Mouse (Mus musculus) megakaryocyte, adult 5-6 weeks (primary cell): ENCODE results near the gene Sinhcaf. TPM values are rescaled to one million over a fixed set of nuclear protein-coding genes. Genes with fewer than 3 reads are reported as not detected.
"Not testable (repeated sequence)": the region's sequence is repeated elsewhere in the genome, so short reads cannot be mapped to it uniquely, and the experiment has no call there.

Experiments
- ATAC-seq: 2 replicates; pipeline ENCODE4 v1.8.0; 2016; ENCODE audit warnings: mild to moderate bottlenecking, inconsistent platforms; ENCODE audit not compliant: poor library complexity, severe bottlenecking
- total RNA-seq, 2 experiments: library from RNA; stranded (forward) in 1 of 2; stranded (reverse) in 1 of 2; fragments of 153-499, 151-499 nt in 1 of 2; fragments of 221-1000, 200-1000 nt in 1 of 2; gene quantifications; 2 replicates each; pipeline versions ENCODE4 v1.2.3 to v1.2.4; 2015 to 2017

The Sinhcaf gene
- total RNA-seq (2015) = 12.4 and 16.8 TPM in 2 replicates
- total RNA-seq (2017) = 31.7 and 33.8 TPM in 2 replicates

GRCm38 (mm10) chr6:148946409-148946742 is at the start of gene Sinhcaf:
Gene Sinhcaf, minus strand, starts transcription at chr6:148946467.
- ATAC-seq = peak; percentile 77

- ATAC-seq = peak; percentile 56
These were observed 48.2 kb upstream of the Sinhcaf start for GRCm38 (mm10) chr6:148994327-148994999.

GRCm38 (mm10) chr6:148993117-148994077 is 47.1 kb upstream of the Sinhcaf start:
- peak; percentile 55 for ATAC-seq

GRCm38 (mm10) chr6:148992373-148993116 is 46.3 kb upstream of the Sinhcaf start:
- ATAC-seq = no peak

- ATAC-seq = no peak
These were observed 45.5 kb upstream of the Sinhcaf start for GRCm38 (mm10) chr6:148991660-148992372.

GRCm38 (mm10) chr6:148989792-148990491 is 43.7 kb upstream of the Sinhcaf start:
- not testable (repeated sequence) for ATAC-seq

GRCm38 (mm10) chr6:148986003-148986402 is 39.7 kb upstream of the Sinhcaf start:
- peak; percentile 94 for ATAC-seq

- ATAC-seq = peak; percentile 51; the same call in 1 of the 2 replicates
These were observed 34.2 kb upstream of the Sinhcaf start for GRCm38 (mm10) chr6:148980495-148980894.

- no peak for ATAC-seq
These were observed 28.8 kb upstream of the Sinhcaf start for GRCm38 (mm10) chr6:148975096-148975495.

- ATAC-seq = no peak
These were observed 26.6 kb upstream of the Sinhcaf start for GRCm38 (mm10) chr6:148972891-148973290.

- ATAC-seq = no peak
These were observed 26.0 kb upstream of the Sinhcaf start for GRCm38 (mm10) chr6:148972059-148972848.

- ATAC-seq = peak; percentile 75
These were observed 25.2 kb upstream of the Sinhcaf start for GRCm38 (mm10) chr6:148971385-148971940.

GRCm38 (mm10) chr6:148961285-148961684 is 15.0 kb upstream of the Sinhcaf start:
- ATAC-seq = no peak

GRCm38 (mm10) chr6:148959540-148960238 is 13.4 kb upstream of the Sinhcaf start:
- no peak for ATAC-seq

GRCm38 (mm10) chr6:148958712-148959111 is 12.4 kb upstream of the Sinhcaf start:
- ATAC-seq = peak; percentile 34

- ATAC-seq = no peak
These were observed 10.8 kb upstream of the Sinhcaf start for GRCm38 (mm10) chr6:148957046-148957445.

- ATAC-seq = no peak
These were observed 9.6 kb upstream of the Sinhcaf start for GRCm38 (mm10) chr6:148955641-148956420.
